Mouse (Mus musculus) retina, postnatal 1 day (tissue): ENCODE measurements around the gene Slc12a5.

Experiments used
- DNase-seq: peaks from one replicate; pipeline ENCODE4 v3.0.0-alpha.2; 2012

The Slc12a5 gene

DNA sequence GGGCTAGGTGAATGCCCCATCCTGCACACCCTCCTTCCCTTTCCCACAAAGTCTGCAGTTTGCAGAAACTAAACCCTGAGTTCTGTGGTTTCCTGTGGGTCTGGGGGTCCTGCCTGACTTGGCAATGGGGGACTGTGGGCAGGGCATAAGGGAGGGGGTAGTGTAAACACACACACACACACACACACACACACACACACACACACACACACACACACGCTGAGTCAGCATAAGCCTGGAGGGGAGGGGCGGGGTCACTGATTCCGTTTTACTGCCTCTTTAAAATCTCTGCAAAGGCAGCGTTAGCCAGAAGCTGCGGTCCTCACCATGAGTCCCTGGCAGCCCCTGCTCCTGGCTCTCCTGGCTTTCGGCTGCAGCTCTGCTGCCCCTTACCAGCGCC, 12.7 kb upstream of the Slc12a5 start:
- DNase-seq: no peak

GRCm38 (mm10) chr2:164948962-164949361, 11.6 kb upstream of the Slc12a5 start:
- DNase-seq: no peak

- DNase-seq: peak; percentile 52
These were observed 10.1 kb upstream of the Slc12a5 start for GRCm38 (mm10) chr2:164950501-164950900.

- no peak for DNase-seq
These were observed 8.9 kb upstream of the Slc12a5 start for GRCm38 (mm10) chr2:164951745-164952144.

- no peak for DNase-seq
These were observed 8.2 kb upstream of the Slc12a5 start for GRCm38 (mm10) chr2:164952448-164952847.

DNA sequence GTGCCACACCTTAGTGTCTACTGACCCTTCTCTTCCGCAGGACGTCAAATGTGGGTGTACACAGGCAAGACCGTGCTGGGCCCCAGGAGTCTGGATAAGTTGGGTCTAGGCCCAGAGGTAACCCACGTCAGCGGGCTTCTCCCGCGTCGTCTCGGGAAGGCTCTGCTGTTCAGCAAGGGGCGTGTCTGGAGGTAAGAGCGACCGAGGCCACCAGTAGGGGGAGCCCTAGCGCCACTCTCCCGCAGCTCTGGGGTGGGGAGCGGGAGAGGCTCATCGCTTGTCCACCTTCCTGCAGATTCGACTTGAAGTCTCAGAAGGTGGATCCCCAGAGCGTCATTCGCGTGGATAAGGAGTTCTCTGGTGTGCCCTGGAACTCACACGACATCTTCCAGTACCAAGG, 7.4 kb upstream of the Slc12a5 start:
- DNase-seq: peak; percentile 90

GRCm38 (mm10) chr2:164955725-164956124, 4.9 kb upstream of the Slc12a5 start:
- DNase-seq: no peak

GRCm38 (mm10) chr2:164956195-164956594, 4.4 kb upstream of the Slc12a5 start:
- no peak for DNase-seq

DNA sequence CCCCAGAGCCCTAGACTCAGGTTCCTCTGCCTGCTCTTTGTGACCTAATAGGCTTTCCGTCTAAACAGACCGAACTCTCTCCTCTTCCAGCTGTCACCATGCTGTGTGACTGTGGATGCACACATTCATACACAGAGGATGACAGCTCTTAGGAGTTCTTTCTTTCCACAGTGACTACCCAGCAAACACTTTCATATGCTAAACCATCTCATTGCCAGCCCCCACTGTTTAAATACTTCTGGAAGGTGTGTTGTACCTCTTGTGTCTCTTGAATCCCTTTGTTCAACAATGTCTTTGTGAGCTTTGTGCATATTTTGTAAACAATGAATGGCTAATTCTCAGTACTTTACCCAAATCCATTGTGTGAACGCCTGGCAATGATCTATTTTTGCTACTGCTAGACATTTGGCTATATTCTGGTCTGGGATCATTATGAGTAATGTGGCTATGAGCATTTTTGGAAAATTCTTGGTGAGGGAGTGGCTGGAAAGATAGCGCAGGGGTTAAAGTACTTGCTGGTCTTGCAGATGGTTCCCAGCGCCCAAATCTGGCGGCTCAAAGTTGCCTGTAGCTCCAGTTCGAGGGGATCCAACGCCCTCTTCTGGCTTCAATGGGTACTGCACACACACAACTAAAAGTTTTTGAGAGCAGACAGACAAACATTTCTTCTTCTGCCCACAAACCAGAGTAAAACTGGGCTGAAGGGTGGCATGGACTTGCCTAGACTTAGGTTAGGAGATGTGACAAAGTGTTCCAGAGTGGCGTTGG, 2.9 kb upstream of the Slc12a5 start:
- DNase-seq: peak; percentile 40

GRCm38 (mm10) chr2:164961506-164962182, 1.0 kb downstream of the Slc12a5 start:
- DNase-seq: peak; percentile 81

DNA sequence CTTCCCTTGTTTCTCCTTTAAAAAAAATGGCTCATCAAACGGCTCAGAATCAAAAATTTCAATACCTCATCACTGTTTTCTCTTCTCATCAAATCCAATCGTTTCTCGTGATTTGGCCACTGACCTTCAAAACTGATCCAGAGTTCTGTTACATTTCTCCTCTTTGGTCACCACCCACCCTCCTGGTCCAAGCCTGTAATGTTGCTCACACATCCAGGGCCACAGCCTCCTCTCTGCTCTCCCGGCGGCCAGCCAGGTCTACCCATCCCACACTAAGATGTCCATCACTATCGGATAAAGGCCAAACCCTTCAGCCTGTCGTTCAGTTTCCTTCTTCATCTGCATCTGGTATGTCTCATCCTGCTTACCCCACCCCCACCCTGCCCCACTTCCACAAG, 1.6 kb downstream of the Slc12a5 start:
- no peak for DNase-seq

DNA sequence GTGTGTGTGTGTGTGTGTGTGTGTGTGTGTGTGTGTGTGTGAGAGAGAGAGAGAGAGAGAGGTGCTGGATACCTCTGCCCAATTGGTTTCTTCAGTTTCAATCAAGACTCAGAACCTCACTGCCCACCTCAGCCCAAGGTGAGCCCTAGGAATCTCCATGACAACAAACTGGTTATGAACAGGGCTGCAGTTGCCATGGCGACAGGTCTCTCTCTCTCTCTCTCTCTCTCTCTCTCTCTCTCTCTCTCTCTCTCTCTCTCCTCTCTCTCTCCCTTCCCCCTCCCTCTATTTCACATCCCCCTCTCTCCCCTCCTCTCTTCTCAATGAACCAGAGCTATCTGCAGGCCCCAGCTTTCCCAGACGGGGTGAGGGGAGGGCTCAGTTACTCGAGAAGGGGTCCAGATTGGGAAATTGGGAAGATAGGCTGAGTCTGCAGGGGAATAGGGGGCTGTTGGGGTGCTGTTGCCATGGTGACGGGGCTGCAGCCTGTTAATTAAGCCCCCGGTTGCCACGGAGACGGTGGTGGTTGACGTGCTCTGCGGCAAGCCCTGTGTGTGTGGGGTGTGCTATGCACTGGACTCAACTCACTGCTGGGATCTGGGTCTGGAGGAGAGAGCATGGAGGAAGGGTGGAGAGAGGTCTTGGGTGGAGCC, 3.8 kb downstream of the Slc12a5 start:
- DNase-seq: peak; percentile 65

DNA sequence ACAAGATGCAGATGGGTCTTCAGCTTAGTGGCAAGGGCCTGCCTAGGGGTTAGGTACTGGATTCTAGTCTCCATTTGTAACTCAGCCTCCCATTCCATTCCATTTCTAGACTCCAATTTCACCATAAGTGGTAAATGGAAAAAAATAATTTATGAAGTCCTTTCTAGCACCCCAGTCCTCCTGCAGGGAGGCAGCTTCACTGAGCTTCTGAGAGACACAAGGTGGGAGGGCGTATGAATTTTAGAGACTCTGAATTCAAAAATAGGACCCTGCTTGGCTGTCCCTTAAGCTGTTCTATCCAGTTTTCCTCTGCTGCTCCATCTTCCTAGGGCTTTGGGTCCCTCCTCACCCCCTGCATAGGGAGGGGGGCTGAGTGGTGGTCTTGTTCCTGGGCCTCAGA, 4.4 kb downstream of the Slc12a5 start:
- DNase-seq: no peak

DNA sequence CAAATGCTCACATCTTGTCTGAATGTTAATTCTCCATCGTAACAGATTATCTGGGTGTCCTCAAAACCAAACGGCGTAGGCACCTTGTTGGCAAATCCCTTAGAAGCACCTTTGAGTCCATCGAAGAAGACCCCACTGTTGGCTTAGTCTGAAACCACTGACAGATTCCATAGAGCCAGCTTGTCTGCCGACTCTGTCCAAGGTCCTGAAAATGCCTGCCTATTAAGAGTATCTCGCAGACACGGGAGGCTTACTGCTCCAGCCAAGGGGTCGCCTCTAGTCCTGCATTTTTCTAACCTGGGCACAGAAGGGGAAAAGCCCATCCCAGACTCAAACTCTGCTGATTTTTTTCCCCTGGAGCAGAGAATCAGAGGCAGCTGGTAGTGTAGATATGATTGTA, 5.8 kb downstream of the Slc12a5 start:
- DNase-seq: peak; percentile 73

DNA sequence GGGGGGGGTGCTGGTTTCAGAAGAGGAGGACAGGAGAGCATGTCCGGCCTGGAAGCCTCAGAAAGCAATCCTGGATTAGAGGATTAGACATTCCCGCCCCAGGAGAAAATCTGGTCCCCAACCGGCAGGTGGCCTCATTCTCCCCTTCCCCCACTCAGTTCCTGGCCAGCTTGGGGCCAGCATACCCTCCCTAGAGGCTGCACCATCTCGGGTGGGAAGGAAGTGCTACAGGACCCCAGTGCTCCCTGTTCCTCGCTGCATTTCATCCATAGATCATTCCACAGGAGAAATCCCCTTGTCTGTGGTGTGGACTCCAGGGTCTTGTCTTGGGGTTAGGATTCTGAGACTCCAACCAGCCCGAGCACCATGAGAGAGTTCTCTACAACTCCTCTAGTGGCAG, 6.6 kb downstream of the Slc12a5 start:
- peak; percentile 66 for DNase-seq

DNA sequence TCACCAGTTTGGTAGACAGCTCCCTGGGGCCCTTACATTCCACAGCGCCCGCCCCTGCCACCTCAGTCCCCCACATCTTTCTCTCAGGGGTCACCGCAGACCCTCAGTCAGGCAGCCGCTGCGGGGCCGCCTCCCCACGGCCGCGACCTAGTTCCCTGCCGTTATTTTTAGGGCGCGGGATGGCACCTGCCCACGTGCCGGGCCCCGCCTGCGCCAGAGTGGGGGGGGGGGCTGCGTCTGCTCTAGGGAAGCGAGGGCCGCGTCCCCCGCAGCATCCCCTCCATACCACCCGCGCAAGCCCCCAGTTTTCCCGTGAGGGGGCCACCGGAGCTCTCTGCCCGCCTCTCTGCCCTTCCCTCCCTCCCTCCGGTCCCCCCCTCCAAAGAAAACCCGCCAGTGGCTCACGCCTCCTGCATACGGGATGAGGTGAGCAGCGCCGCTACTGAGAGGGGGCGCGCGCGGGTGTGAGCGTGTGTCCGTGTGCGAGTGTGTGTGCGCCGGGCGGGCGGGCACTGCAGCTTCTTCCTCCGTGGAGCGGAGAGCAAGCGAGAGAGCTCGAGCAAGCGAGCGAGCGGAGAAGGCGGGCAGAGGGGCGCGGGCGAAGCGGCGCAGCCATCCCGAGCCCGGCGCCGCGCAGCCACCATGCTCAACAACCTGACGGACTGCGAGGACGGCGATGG, 7.3 kb downstream of the Slc12a5 start:
- DNase-seq: peak; percentile 70

- DNase-seq: peak; percentile 86
These were observed 7.8 kb downstream of the Slc12a5 start for GRCm38 (mm10) chr2:164968451-164968851.

- DNase-seq: no peak
These were observed 8.8 kb downstream of the Slc12a5 start for GRCm38 (mm10) chr2:164969348-164969781.

GRCm38 (mm10) chr2:164970631-164971196, 10.1 kb downstream of the Slc12a5 start:
- DNase-seq: peak; percentile 72

DNA sequence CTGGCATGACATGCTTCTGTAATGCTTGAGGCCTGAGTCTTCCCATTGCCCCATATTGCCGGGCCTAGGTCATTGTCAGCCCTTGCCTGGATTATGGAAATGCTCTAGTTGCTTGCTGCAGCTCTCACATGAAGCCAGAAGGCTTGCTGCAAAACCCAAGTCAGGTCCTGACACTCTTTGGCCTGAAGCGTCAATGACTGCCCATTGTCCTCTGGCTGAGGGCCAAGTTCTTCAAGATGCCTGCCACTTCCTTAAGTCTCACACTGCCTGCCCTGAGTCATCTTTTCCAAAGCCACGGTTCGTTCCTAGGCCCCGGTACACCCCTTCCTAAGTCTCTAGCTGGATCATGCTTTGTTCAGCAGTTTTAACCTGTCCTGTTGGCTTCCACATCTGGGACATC, 12.0 kb downstream of the Slc12a5 start:
- DNase-seq: no peak

GRCm38 (mm10) chr2:164975611-164976010, 15.0 kb downstream of the Slc12a5 start:
- no peak for DNase-seq

DNA sequence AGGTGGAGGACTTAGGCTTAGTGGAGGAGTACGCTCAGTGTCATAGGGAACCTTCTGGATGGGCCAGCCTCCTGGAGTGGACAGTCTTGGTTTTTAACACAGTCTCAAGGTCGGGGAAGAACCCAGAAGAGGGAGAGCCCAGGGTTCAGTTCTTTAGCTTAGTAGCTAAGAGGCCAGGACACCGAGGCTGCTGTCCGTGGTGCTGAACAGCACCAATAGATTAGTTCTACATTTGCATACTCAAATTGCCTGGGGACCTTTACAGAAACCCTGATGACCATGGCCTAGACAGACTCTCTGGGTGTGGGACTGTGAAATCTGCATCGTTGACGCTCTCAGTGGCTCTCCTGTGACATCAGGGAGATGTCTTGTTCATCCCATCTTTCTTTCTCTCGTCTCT, 19.1 kb downstream of the Slc12a5 start:
- DNase-seq: peak; percentile 78

DNA sequence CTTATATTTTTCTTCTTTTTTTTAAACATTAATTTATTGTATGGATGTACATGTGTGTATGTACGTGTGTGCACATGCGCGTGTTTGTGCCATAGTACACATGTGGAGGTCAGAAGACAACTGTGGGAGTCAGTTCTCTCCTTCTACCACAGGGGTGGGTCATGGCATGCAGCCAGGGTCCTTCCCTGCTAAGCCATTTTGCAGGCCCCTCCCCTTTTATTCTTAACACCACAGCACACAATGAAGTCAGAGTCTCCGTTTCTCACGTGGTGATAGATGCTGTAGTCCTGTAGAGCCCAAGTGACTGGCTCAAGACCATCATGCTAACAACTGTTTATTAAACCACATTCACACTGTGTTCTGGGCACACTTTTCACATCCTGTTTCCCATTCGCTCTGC, 25.4 kb downstream of the Slc12a5 start:
- no peak for DNase-seq
